Mouse (Mus musculus) megakaryocyte, embryonic 14.5 days (primary cell): ENCODE measurements at regions not wholly inside any gene's neighbourhood (a gene's known extent, or its start where the extent isn't known, plus 50 kb on each side); places are given as distances from the start of the nearest gene placed in this dataset.

Experiments
- H3K27me3 ChIP-seq: replicated peaks from 2 replicates; pipeline ENCODE3; 2012; ENCODE audit warnings: inconsistent platforms
- H3K36me3 ChIP-seq: replicated peaks from 2 replicates; pipeline ENCODE3; 2012; ENCODE audit warnings: low read length, inconsistent platforms, mixed read lengths
- H3K4me1 ChIP-seq: 2 replicates; pipeline ENCODE4 v1.6.1; 2012; ENCODE audit warnings: inconsistent platforms
- H3K4me3 ChIP-seq: replicated peaks from 2 replicates; pipeline ENCODE3; 2012; ENCODE audit warnings: moderate library complexity, mild to moderate bottlenecking, inconsistent platforms
- H3K9me3 ChIP-seq: 2 replicates; pipeline ENCODE4 v1.6.1; 2012; ENCODE audit warnings: inconsistent platforms
- FLI1 ChIP-seq: IDR thresholded peaks from 2 replicates; pipeline ENCODE4 v1.6.1; 2012; ENCODE audit warnings: low read length, inconsistent platforms, mixed read lengths
- GATA1 ChIP-seq: IDR thresholded peaks from 3 replicates; pipeline ENCODE4 v1.6.1; 2012; ENCODE audit warnings: mixed read lengths, low read length, inconsistent platforms, borderline replicate concordance

DNA sequence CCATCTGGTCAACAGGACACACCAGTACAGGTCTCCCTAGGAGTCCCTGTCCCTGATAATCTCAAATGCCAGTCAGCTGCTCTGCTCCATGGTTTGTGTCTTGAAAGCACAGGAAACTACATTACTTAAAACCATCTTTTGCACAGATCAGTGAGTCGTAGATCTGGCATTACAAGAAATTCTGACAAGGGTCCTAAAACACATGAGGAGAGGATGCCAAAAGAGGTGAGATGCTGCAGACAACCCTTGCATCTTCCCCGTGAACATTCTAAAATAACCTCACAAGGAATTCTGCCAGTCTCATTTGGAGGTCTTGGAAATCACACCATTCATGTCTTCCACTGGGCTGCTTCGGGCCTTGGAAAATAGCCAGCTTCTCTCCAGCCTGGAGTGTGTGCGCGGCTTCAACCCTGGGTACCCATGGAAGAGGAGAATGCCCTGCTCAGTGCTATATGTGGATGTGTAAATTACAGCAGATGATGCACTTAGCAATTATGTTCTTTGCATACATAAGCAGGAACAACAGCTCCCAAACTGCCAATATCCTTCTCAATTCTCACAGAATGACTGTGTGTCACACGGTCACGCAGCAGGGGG lies 157.3 kb upstream of the Smarca2 start:
- TF ChIP-seq FLI1 (no peak), GATA1 (no peak)
- no peaks in the 10 kb centered on the region for H3K4me1 ChIP-seq
- H3K27me3 ChIP-seq = no peaks in the 10 kb centered on the region
- no peak overlapping the region for H3K4me3 ChIP-seq
- no peaks in the 10 kb centered on the region for H3K9me3 ChIP-seq
- H3K36me3 ChIP-seq = no peaks in the 10 kb centered on the region

DNA sequence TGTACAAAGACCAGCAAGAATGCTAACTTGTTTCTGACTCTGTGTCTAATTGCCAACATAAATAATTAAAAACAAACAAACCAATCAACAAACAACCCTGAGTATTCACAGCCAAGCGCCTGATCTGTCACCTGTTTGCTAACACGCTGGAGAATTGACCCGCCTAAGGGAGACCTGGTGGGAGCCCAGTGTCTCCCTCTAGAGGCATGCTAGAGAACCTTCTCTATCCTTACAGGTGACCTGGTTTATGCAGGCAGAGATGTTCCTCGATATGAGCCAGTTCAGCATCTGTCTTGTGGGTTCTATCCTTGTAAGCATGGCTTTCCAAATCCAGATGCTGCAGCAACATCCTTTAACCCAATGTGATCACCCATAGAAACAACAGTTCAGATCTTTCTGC lies 143.1 kb upstream of the Smarca2 start:
- H3K4me3 ChIP-seq = no peak overlapping the region
- no peaks in the 10 kb centered on the region for H3K27me3 ChIP-seq
- no peaks in the 10 kb centered on the region for H3K36me3 ChIP-seq
- no peaks in the 10 kb centered on the region for H3K4me1 ChIP-seq
- no peak for TF ChIP-seq GATA1
- TF ChIP-seq FLI1 = no peak
- no peaks in the 10 kb centered on the region for H3K9me3 ChIP-seq

DNA sequence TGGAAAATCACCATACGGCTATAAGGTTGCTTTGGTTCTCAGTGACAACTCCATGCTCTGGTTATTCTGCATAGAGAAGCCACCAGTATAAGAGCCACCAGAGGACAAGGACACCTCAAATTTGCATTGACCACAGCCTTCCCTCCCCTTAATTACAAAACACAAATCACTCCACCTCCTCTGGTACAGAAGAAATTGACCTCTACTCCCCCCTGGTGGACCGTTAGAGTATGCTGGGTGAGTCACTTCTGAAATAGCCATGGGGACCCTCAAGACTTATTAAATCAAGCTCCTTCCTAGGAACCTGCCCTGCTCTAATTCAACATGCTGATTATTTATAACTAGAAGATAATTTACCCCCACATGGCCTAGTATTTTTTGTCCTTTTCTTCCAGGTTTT lies 139.6 kb upstream of the Smarca2 start:
- Histone ChIP-seq H3K4me1 (no peaks in the 10 kb centered on the region), H3K36me3 (no peaks in the 10 kb centered on the region), H3K9me3 (no peaks in the 10 kb centered on the region), H3K27me3 (no peaks in the 10 kb centered on the region), H3K4me3 (no peak overlapping the region)
- no peak for TF ChIP-seq GATA1
- no peak for TF ChIP-seq FLI1

DNA sequence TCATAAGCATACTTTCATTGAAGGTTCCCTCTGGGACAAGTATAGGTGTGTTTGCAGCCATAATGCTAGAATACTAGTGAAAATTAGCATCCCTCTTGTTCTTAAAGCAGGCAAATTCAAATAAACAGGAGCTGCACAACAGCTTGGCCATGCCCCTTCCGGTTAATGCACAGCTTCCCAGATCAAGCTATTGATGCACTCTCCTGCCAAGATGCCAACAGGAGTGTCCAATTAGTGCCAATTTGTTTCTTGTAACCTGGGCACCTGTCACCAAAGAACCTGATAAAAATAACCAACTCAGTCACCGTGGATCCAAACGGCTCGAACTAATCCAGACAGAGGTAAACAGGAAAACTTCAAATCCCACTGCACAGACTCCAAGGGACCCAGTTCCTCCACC lies 138.6 kb upstream of the Smarca2 start:
- no peaks in the 10 kb centered on the region for H3K27me3 ChIP-seq
- no peaks in the 10 kb centered on the region for H3K4me1 ChIP-seq
- no peaks in the 10 kb centered on the region for H3K36me3 ChIP-seq
- H3K9me3 ChIP-seq = no peaks in the 10 kb centered on the region
- no peak overlapping the region for H3K4me3 ChIP-seq
- TF ChIP-seq GATA1 (no peak), FLI1 (no peak)

DNA sequence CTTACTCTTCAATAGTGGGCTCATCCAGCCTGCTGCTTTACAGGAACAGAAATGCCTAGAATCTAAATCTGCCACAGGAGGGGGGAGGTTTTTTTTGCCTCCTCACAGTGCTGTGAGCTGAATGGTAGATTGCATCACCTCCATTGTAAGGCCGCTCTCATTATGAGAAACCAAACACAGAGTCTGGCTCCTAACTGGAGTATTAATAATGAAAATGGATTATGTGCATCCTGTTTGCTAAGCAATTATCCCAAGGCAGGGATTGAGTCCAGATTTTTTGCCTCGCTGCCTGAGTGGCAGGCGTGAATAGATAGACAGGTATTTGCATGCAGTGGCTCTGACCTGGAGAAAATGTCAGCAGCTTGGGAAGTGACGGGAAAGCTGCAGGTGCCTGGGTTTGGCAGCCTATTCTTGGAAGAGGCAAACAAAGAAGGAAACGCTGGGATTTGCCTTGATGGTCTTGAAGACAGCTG lies 137.6 kb upstream of the Smarca2 start:
- H3K9me3 ChIP-seq = no peaks in the 10 kb centered on the region
- no peaks in the 10 kb centered on the region for H3K36me3 ChIP-seq
- H3K4me1 ChIP-seq = no peaks in the 10 kb centered on the region
- TF ChIP-seq FLI1 (no peak), GATA1 (no peak)
- no peak overlapping the region for H3K4me3 ChIP-seq
- H3K27me3 ChIP-seq = no peaks in the 10 kb centered on the region

DNA sequence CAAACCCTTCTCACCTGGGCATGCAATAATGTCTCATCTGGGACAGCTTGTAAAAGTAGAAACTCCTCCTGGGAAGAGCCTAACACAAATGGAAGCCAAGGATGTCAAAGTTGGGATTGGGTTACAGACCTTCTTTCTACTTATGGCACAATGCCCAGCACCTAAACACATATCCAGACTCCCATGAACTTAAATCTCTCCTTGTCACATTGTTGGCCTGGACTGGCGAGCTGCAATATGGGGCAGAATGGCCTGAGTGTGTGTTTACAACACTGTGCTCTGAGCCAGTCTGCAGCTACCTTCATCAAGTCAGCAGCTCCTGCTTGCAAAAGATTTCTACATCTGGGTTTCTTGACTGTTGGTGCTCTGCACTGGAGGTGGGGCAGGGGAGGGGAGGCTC lies 132.2 kb upstream of the Smarca2 start:
- TF ChIP-seq GATA1 = no peak
- Histone ChIP-seq H3K4me1 (no peaks in the 10 kb centered on the region), H3K36me3 (no peaks in the 10 kb centered on the region), H3K4me3 (no peak overlapping the region), H3K9me3 (no peaks in the 10 kb centered on the region), H3K27me3 (no peaks in the 10 kb centered on the region)

DNA sequence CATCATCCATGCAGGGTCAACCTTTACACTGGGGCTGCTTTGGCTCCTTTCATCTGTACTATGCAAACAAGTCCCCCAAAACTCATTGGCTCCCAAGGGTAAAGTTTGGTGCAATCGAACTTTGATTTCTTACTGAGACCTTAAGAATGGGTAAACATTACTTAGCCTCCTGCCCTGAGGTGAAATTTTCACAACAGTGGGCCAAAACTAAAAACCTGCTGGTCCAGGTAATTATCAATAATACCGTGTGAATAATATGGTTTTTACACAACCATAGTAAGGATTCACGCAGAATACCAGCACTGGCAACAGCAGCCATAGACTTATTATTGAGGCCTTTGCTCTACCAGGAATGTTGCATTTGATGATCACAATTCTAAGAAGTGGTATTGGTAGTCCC lies 131.6 kb upstream of the Smarca2 start:
- H3K4me1 ChIP-seq = no peaks in the 10 kb centered on the region
- H3K27me3 ChIP-seq = no peaks in the 10 kb centered on the region
- no peak for TF ChIP-seq FLI1
- TF ChIP-seq GATA1 = no peak
- no peaks in the 10 kb centered on the region for H3K9me3 ChIP-seq
- H3K36me3 ChIP-seq = no peaks in the 10 kb centered on the region
- no peak overlapping the region for H3K4me3 ChIP-seq

DNA sequence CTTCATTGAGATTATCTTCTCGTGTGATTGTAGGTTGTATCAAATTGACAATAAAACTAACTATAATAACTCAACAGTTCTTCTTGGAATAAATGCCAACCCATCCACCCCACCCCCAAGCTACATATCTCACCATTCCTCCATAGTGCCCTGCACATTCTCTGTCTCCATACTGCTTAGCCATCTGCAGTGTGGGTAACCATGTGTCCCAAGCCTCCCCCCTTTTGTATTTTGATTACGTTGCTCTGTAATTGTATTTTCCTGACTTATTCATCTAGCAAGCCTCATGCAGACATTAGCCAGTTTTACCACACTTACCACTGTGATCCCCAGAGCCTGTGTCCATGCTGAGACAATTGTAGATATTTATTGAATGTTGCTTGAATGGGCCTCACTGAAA lies 129.7 kb upstream of the Smarca2 start:
- Histone ChIP-seq H3K9me3 (no peaks in the 10 kb centered on the region), H3K27me3 (no peaks in the 10 kb centered on the region), H3K4me1 (no peaks in the 10 kb centered on the region), H3K4me3 (no peak overlapping the region), H3K36me3 (no peaks in the 10 kb centered on the region)
- TF ChIP-seq GATA1 (no peak), FLI1 (no peak)

DNA sequence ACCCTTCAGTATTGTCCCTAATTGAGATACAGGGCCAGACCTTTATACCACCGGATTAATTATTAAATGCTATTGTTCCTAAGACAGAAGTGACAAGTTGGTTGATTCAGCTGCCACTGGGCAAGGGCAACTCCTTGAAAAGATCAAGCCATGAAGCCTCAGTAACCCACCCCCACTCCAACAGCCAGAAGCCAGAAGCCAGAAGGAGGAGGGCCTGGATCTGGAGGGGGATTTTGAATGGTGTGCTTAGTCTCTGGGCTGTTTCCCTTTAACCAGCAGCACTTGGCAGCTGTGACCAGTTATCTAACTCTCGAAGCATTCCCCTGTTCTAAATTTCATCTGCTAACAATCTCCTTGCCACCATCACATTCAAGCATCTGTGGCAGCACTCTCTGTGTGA lies 129.1 kb upstream of the Smarca2 start:
- TF ChIP-seq GATA1 (no peak), FLI1 (no peak)
- H3K4me3 ChIP-seq = no peak overlapping the region
- no peaks in the 10 kb centered on the region for H3K27me3 ChIP-seq
- H3K9me3 ChIP-seq = no peaks in the 10 kb centered on the region
- no peaks in the 10 kb centered on the region for H3K4me1 ChIP-seq
- H3K36me3 ChIP-seq = no peaks in the 10 kb centered on the region

DNA sequence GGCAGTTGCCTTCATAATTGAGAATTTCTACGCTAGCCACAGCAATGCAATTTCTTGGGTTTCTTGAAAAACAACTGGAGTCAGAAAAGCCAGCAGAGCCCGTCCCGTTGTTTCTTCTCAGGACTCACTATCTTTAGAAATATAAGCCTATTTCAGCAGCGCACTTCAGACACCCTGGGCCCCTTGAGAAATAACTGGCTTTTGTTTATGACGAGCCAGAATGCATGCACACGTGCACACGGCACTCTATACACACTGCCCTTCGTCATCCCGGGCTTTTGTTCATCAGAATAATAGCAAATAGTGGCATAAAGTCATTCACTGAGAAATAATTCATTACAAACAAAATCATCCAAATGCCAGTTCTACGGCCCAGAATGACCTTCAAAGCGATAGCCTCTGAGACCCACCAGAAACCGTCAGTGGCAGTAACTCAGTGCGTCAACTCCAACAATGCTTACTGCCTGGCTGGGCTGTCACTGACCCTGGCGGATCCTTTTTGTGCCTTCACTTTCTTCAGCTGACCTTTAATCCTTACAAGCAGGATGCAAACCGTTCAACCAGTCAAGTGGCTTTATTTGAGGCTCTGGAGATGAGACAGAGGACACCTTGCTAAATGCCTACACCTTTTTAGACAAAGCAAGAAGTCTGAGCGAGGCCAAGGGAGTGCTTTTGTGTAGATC lies 126.7 kb upstream of the Smarca2 start:
- no peaks in the 10 kb centered on the region for H3K27me3 ChIP-seq
- no peaks in the 10 kb centered on the region for H3K36me3 ChIP-seq
- TF ChIP-seq GATA1 = no peak
- TF ChIP-seq FLI1 = no peak
- no peaks in the 10 kb centered on the region for H3K4me1 ChIP-seq
- H3K4me3 ChIP-seq = no peak overlapping the region
- H3K9me3 ChIP-seq = peaks cover 2% of the 10 kb centered on the region; the same call in 1 of the 2 replicates
